Mouse (Mus musculus) embryo, embryonic 11.5 days (tissue): Measurements from ENCODE around the gene Rhbdd1.

Experiments
- DNase-seq: peaks from one replicate; pipeline ENCODE4 v3.0.0-alpha.2; 2012; ENCODE audit warnings: low read depth, low spot score

The Rhbdd1 gene

DNA sequence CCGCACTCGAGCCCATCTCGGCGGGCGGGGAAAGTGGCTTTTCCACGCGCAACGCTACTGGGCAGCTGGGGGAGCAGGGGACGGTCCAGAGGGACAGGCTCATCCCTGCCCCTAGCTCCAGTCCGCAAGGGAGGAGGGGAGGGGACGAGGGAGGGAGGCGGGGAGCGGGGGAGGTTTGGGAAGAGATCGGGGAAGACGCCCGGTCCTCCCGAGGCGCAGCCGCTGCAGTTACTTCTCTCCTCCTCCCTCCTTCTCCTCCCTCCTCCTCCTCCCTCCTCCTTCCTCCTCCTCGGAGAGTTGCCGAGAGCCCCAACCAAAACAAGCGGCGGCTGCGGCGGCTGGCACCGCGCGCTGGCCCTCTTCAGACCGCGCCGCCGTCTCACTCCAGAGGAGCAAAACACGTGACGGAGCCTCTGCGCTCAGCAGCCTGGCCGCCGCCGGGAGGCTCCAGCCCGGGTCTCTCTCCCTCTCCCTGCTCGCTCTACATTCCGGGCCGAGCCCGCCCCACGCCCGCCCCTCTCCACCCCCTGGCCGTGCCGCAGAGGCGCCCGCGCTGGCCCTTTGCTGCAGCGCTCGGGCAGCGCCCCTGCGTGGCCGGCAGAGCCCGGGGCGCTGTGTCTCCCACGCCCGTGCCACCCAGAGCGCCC, 25.0 kb upstream of the Rhbdd1 start, which contains the start of gene Irs1:
Gene Irs1, minus strand, starts transcription at position 266 of the 647 bp plus-strand sequence.
- peak; percentile 79 for DNase-seq

DNA sequence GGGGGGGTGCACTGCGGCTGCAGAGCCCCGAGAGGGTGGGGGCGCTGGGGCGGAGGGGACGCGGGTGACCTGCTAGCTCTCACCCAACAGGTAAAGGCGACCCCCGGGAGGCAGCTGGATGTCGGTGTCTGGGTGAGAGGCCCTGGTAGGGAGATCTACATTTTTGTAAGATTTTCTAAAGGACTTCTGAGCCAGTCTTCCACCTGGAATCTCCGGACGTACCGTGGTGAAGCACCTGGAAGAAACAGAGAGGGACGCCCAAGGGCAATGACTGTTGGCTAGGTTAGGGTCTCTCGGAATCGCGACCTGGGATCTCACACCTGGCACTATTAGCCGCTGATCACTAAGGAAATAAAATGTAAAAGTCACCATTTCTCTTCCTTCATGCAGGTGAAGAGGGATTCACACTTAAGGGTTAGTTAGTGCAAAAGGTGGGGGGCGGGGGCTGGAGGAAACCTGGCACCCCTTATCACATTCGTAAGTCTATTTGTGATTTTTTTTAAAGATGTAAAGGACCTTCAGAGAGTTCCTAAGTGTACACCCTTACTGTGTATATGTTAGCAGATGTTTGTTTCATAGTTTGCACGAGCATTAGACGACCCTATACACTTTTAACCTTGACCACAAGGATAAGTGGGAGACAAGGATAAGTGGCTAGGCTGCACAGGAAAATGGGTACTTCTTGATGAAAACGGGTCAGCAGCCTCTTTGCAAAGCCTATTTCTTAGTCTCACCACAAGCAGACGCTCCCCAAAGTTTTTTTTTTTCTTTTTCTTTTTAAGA, 24.1 kb upstream of the Rhbdd1 start:
- DNase-seq = no peak

DNA sequence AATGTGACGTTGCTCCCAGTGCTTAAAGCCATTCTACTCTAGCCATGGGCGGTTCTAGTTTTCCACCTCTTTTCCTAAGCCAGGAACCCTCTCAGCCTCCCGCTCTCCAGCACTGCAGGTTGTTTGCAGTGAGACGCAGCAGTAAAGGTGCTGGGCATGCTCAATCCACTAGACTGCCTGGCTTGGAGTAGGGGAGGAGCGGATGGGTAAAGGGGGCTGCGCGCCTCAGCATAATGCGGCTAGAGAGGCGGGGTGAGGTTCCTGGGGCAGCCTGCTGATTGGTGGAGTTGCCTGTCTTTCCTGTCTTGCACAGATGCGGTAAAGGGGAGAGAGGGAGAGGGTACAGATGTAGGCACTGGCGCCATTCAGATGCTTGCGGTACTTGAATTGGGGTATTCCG, 23.5 kb upstream of the Rhbdd1 start:
- peak; percentile 61 for DNase-seq

DNA sequence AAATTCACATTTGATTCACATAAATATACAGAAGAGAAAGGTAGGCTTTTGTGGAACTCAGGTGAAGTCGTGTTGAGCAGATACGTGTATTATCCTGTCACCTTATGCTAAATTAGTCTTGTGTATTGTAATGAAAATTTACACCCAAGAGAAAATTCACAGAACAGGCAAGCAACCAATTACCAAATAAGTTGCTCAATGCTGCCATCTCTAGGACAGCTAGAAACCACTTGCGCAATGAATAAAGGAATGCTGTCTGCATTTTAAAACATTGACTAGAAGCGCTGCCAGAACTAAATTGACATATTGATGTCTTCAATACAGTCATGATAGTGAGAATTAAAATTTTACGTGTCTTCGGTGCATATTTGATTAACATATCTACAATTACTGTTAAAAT, 22.1 kb upstream of the Rhbdd1 start:
- no peak for DNase-seq

DNA sequence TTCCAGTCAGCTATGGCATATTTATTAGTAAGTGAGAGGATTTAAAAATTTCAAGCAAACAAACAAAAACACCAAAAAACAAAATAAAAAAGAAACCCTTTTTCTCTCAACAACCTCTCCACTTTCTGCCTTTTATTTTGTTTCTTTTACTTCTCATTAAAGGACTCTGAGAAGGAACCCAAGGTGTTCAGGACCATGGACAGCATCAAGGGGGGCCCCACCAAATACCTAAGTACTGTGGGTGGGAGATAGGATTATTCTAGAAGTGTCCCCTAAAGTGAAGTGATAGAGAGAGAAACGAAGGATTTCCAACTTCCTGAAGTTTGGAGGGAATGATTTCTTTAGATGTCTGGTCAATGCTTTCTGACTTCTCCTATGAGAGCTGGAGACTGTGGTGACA, 17.7 kb upstream of the Rhbdd1 start:
- no peak for DNase-seq

DNA sequence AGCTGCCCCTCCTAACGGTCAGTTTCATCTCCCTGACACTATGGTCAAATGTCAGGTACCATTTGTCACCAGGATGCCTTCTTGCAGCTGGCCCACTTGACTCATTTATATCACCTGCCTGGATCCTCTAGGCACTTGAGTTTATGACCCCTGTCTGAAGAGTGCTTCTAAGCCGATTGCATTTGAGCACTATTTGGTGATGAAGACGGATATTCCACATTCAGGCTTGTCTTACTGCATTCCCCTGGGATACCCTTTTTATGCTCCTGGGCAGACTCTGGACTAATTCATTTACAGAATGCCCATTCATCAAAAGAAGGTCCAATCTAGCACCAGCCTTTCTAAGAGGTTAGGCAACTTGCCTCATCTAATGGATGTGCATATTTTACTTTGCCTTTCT, 11.8 kb upstream of the Rhbdd1 start:
- no peak for DNase-seq

DNA sequence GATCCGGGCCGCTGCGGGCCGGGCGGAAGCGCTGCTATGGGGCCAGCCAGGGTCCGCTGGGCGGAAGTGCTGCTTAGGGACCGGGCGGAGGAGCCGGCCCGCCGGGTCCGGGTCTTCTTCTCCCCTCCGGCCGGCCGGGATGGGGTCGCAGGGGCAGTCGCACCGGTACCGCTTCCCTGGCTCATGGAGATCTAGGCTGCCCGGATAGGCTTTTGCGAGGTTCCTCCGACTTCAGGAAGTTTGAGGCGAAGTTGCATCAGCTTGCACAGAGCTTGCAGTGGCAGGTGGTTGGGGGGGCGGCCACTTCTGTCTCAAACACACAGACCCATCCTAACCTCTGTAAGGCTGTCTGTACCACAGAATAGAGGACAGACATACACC, 484 bp downstream of the Rhbdd1 start:
- DNase-seq = no peak

DNA sequence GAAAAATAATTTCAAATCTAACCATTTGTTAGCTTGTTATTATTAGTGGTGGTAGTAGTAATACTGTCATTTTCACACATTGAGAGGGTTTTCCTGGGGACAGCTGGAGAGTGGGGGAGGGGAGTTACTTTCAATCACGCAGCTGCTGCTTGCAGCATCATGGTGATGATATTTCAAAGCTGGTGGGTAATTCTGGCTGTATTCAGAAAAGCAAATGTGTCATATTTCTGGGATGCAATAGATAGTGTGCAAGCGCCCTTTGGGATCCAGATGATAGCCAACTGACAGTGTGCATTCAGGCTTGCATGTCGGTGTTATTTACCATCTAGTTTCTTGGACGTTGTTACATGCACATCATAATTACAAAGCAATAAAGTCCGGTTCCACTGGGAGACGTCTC, 4.2 kb downstream of the Rhbdd1 start:
- DNase-seq = no peak

DNA sequence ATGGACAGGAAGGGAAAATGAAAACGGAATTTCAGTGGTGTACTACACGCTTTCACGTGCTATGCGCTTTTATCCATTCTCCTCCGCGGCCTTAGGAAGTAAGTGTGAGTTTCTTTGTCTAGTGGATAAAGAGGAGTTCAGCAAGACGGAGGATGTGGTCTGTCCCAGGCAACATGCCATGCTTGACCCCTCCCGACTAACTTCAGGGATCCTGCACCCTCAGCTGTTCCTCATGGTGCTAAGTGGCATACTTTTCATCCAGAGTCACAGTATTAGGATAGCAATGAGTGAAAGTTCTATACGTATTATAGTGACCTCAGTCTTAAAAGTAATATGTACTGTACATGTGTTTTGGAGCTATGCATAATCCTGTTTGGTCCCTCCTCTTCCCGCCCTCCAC, 4.6 kb downstream of the Rhbdd1 start:
- no peak for DNase-seq

DNA sequence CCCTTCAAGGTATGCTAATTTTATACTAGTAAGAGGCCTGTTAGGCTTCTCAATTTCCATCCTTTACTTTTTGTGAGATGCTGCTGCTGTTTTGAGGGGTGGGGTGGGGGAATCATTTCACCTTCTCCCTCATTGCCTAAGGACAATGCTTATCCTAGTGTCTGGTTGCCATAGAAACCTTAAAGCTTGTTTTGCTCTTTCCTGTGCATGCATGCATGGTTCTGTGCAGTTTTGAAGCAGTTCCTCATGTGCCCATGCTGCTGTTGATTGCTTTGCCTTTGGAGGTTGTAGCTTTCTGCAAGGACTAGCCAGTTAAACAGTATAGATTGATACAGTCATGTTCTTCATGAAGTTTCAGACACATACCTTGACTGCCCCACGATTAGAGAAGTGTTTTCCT, 5.2 kb downstream of the Rhbdd1 start:
- DNase-seq = no peak

DNA sequence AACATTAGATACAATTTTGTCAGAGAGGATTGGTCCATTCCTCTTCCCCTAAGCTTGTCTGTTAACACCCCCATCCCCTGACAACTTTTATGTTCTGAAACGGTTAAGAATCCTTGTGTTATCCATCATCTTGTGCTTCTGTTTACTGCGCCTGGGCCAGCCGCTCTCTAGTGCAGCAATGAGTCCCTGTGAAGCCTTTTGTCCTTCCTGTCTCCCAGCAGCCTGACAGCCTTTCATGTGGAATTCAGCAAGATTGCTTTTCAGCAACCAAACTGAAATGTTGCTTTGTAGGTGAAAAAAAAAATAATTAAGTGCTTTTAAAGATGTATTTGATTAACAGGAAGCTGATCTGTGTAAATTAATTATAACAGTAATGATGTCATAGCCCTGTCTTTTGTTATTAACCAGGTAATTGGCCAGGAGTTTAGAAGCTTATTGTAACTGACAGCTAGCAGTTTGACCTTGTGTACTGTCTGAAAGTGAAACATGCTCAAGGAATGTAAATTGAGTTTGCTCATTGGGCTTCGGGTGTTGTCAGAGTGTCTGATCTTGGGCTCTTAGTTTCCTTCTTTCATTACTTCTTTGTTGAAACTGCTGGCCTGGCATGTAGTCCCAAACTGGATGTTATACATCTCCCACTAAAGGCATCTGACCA, 8.0 kb downstream of the Rhbdd1 start:
- no peak for DNase-seq

DNA sequence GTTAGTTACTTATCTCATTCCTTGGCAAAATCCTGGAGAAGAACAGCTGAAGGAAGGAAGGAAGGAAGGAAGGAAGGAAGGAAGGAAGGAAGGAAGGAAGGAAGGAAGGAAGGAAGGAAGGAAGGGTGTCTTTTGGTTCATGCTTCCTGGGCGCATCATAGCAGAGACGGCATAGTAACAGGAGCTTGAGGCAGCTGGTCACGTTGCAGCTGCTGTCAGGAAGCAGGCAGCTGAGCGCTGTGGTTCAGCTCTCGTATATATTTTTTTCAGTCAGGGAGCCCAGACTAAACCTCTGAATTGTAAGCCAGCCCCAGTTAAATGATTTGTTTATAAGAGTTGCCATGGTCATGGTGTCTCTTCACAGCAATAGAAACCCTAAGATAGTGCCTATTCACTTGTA, 9.9 kb downstream of the Rhbdd1 start:
- no peak for DNase-seq

DNA sequence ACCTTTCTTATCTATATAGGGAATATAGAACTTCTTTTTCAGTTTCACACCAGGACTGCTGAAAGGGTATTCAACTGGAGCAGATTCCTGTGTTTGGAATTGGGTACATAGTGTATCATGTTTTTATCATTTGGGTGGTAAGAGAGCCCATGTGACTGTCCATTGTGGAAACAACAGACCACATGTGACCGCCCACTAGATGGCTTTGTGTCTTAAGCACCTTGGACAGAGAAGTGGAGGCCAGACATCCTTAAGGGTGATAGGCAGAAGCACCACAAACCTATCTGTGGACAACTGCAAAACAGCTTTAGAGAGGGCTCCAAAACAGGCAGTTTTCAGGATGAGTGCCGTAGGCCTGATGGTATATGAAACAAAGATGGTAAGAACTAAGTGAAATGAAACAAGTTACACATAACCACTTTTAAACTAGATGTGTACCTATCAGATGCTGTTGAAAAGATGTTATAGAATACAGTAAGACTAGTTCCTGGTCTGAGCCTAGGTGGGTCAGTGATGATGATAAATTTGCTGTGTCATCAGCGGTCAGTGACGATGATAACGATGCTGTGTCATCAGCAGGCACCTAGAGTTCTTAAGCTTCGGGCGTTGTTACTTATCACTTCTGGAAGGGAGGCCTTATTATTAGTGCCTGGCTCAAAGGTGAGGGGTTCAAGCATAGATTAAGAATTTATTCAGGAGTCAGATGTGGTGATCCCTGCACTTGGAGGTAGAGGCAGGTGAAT, 12.0 kb downstream of the Rhbdd1 start:
- DNase-seq = no peak

DNA sequence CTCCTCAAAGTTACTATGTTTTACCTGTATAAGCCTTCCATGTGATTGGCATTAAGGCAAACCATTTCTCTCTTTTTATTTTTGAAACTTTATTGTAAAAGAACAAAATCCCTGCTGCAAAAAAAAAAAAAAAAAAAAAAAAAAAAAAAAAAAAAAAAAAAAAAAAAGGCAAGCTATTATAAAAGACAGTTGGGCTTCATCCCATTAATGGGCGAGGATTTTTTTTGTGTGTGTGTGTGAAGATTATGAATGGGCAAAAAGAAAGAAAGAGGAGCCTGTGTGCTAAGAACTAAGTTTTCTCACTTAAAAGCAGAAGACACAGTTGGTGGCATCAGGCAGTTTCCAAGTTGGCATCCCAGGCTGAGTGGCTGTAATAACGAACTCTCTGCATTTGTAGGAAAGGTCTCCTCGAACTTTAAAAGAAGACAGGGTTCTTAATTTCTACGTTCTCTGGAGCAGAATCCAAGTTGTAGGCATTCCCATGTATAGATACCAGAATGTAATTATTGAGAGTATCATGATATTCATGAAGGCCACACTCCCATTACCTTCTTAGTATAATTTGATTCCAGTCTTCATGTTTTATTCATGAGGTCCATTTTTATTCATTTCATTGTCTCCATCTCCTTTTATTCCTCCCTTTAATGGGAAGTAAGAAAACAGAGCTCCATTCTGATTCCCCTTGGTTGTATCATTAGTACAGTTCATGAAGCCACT, 13.1 kb downstream of the Rhbdd1 start:
- DNase-seq = no peak

DNA sequence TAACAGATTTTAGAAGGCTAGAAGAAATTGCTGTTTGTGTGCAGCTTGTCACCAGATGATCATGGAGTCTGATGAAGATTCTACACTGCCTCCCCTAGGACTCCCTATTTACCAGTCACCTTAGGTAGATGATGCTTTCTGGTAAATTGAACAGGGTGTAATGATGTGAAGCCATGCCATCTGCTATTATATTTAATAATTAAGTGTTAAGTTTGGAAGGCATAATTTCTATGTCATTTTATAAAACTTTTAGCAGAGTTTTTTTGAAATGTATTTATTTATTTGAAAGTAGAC, 13.6 kb downstream of the Rhbdd1 start:
- no peak for DNase-seq

DNA sequence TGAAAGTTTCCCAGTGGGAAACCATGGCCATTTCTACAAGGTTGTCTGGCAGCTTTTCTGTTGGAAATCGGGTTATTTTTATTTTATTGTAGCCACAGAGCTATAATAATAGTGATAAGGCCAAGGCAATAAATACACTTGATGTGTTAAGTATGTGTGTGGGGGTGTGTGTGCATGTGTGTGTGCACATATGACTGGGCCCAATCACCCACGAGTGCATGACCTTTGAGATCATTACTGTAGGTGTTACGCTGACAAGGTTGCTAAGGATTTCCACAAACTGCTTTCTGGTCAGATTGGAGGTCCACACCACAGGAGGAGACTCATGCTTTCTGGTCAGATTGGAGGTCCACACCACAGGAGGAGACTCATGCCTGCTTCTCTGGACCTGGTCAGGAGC, 18.3 kb downstream of the Rhbdd1 start:
- DNase-seq = no peak

DNA sequence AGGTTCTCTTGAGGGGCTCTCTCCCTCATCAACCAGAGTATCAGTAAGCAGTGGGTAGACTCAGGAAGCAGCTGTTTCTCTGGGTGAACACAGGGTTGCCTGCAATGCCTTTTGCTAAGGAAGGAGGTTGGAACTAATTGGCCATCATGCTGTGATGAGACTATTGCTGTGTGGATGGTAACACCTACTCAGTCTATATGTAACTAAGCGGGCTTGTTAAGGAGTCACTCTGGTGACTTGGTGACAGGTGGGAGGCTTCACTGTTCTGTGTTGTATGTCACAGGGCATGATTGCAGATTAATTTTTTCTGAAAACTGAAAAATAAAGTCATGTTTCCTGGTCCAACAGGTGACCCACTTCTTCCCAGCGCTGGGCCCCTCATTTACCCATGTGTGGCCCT, 36.8 kb downstream of the Rhbdd1 start:
- DNase-seq = no peak

DNA sequence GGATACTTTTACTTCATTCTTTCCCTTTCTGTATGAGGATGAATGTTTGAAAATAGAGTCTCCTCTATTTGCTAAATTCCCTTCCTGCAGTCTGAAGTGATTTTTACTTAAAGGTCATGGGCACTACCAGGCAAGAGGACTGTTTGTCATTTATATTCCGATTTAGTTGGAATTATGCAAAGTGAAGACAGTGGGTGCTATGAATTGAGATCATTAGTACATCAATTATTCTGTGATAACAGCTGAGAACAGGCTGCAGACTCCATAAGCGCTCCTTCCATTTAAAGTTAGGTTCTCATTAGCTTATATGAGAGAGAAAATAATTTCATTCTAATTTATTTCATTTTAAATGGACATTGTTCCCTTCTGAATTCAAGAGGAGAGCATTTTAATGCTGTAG, 37.5 kb downstream of the Rhbdd1 start:
- no peak for DNase-seq

DNA sequence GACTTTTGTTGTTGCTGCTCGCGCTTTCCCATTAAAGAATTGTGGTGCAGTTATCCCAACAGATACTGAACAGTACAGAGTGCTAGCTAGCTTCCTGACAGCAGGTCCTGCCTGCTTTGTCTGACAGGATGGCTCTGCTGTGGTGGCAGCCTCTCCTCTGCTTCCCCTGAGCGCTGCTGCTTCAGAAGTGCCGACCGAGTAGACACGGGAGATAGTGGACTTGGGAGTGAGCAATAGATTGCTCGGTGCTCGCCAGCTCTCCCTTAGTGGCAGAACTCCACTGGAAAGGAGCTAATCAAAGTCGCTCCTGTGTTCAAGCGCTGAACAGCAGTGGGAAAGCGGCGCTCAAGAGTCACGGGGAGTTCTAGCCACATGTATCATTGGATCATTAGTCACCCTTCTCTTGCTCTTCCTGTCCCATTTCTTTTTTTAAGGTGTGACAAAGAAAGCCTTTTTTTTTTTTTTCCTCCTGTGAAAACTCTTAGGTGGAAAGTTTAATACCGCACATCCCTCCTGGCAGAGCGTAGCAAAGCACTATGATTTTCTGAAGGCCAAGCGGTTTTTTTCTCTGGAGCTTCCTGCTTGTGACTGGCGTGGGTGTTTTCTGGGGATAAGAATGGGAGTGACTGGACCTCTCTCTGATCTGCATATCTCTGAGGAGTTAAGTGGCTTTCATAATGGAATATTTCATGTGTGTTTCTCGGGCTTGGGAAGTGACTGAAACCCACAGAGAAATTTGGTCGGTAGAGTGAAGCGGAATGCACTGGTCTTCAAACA, 42.8 kb downstream of the Rhbdd1 start:
- no peak for DNase-seq

DNA sequence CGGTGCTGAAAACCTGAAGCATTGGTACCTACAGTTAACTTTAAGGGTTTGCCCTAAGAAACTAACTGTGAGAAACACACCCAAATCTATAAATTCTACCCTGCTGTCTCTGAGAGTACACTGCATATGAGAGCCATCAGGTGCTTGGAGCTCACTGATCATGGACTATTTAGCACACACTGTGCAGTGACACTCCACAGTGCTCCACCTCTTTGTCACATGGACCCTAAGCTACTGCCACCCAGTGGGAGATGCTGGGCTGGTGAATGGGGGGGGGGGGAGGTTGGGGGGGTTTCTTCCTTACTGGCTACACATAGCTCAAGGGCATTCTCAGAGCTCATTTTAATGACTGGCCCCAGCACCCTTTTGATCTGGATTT, 43.4 kb downstream of the Rhbdd1 start:
- no peak for DNase-seq

DNA sequence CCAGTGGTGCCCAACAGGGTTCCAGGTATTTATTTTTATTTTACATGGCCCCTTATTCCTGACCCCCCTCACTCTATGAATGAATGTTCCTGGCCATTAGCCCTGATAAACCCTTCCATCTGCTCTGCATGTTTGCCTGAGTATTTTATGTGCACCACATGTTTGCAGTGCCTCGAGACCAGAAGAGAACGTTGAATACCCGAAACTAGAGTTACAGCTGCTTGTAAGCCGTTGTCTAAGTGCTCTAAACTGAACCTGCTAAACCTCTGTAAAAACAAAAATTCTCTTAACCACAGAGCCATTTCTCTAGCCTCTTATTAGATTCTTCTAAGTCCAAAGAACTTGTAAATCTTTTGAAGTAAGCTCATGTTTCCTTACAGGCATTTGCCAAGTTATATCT, 45.0 kb downstream of the Rhbdd1 start:
- DNase-seq = no peak
